Comparison of ENCODE assay signal across 9 mouse cellular contexts in genomic region chr1:125508594-125509257, GRCm38 (mm10). TPM values are rescaled to one million over a fixed set of nuclear protein-coding genes. Genes with fewer than 3 reads are reported as not detected.
DNase-seq lines count a peak whose midpoint lies in the region; ATAC-seq and TF ChIP-seq lines count a peak whose summit lies in the region.
"Had no signal": no experiment of that assay in that cellular context is flagged by ENCODE, and none has a peak within 500 bp of the region (broad histone marks: within the 10 kb centered on the region; RNA-seq: fewer than 3 reads in every experiment).

No protein-coding gene starts in this region.

- H3K4me3 ChIP-seq in hindbrain, embryonic 12.5 days = no peak overlapping the region
- no peak overlapping the region for H3K4me3 ChIP-seq in hindbrain, embryonic 13.5 days
- no peak overlapping the region for H3K4me3 ChIP-seq in embryonic fibroblast, embryonic 13.5 days (ENCODE audit: insufficient read depth, low read length)

- no peak overlapping the region for H3K9ac ChIP-seq in hindbrain, embryonic 12.5 days
- H3K9ac ChIP-seq in hindbrain, embryonic 13.5 days = no peak overlapping the region

- no peak overlapping the region for H3K27ac ChIP-seq in hindbrain, embryonic 12.5 days
- no peak overlapping the region for H3K27ac ChIP-seq in hindbrain, embryonic 13.5 days
- H3K27ac ChIP-seq in embryonic fibroblast, embryonic 13.5 days (ENCODE audit: insufficient read depth, low read length) = peak overlapping the region; percentile 84

- no peaks in the 10 kb centered on the region for H3K9me3 ChIP-seq in hindbrain, embryonic 12.5 days (replicated peaks)
- no peaks in the 10 kb centered on the region for H3K9me3 ChIP-seq in hindbrain, embryonic 13.5 days

- WGBS in hindbrain, embryonic 12.5 days = 76% methylated on average over 5 of the region's 5 CpGs
- 70% methylated on average over 5 of the region's 5 CpGs for WGBS in hindbrain, embryonic 13.5 days

- peak; percentile 74 for DNase-seq in NIH3T3 (ENCODE audit: low read depth)
- peak; percentile 6 for DNase-seq in lung, postnatal 36 days
- DNase-seq in T-cell, adult 2 months (ENCODE audit: low spot score) = no peak
- no peak for DNase-seq in thymus, postnatal 36 days
- DNase-seq in cerebellum, postnatal 25 days = no peak

- ATAC-seq in hindbrain, embryonic 12.5 days (ENCODE audit: low FRiP score) = peak; percentile 11; the same call in 1 of the 2 replicates
- ATAC-seq in hindbrain, embryonic 13.5 days (ENCODE audit: low FRiP score) = no peak

- H3K4me2 ChIP-seq in hindbrain, embryonic 12.5 days (replicated peaks) = no peak overlapping the region
- H3K4me2 ChIP-seq in hindbrain, embryonic 13.5 days = no peak overlapping the region

- no peaks in the 10 kb centered on the region for H3K4me1 ChIP-seq in hindbrain, embryonic 12.5 days
- H3K4me1 ChIP-seq in hindbrain, embryonic 13.5 days (replicated peaks) = no peaks in the 10 kb centered on the region
- peaks cover 9% of the 10 kb centered on the region for H3K4me1 ChIP-seq in embryonic fibroblast, embryonic 13.5 days (ENCODE audit: control insufficient read depth, insufficient read depth, low read length)

- H3K36me3 ChIP-seq in hindbrain, embryonic 12.5 days = no peaks in the 10 kb centered on the region
- no peaks in the 10 kb centered on the region for H3K36me3 ChIP-seq in hindbrain, embryonic 13.5 days

- TF ChIP-seq POLR2A in embryonic fibroblast, embryonic 13.5 days (IDR thresholded peaks at IDR 0.05; ENCODE audit: low read depth, low read length) = no peak

- H3K27me3 ChIP-seq in hindbrain, embryonic 12.5 days = no peaks in the 10 kb centered on the region
- H3K27me3 ChIP-seq in hindbrain, embryonic 13.5 days = no peaks in the 10 kb centered on the region
- H3K27me3 ChIP-seq: CH12.LX had no signal

- no peak for TF ChIP-seq CTCF in embryonic fibroblast, embryonic 13.5 days (IDR thresholded peaks at IDR 0.05; ENCODE audit: borderline replicate concordance, insufficient read depth, low read length)

RNA-seq across cellular contexts. Expression of gene Slc35f5, which starts 51.7 kb away (rescaled TPM):
- 34.3 and 36.4 TPM in 2 replicates for polyA plus RNA-seq in hindbrain, embryonic 12.5 days (2016; fragmentation: Nextera tagmentation; extraction: Ambion mirVana)
- polyA plus RNA-seq in hindbrain, embryonic 13.5 days (2015; fragmentation: Nextera tagmentation; extraction: Ambion mirVana) = 27.7 and 34.8 TPM in 2 replicates
- polyA plus RNA-seq in embryonic fibroblast, embryonic 13.5 days (2011; ENCODE audit: insufficient read length, low read depth, missing spikeins) = 45.7 and 53.7 TPM in 2 replicates

Comparison
In these comparisons a context has a peak if more than half of its experiments do, and no peak if none do; other contexts are left out.
1. DNase-seq: peak in NIH3T3 (single experiment) and lung, postnatal 36 days (single experiment); none in T-cell, adult 2 months (single experiment), thymus, postnatal 36 days (0 of 2) and cerebellum, postnatal 25 days (0 of 2).